Mouse (Mus musculus): ENCODE data around the gene Rae1. TPM values are rescaled to one million over a fixed set of nuclear protein-coding genes. Genes with fewer than 3 reads are reported as not detected.

The Rae1 gene
- polyA plus RNA-seq, 1 experiment from 2014 or later = 168 TPM

- Histone ChIP-seq H3K9me3 (no peaks in the 10 kb centered on the region), H3K4me3 (no peak overlapping the region), H3K27ac (peak overlapping the region; percentile 48; the same call in 1 of the 2 replicates), H3K36me3 (replicated peaks) (peaks cover 60% of the 10 kb centered on the region), H3K27me3 (ENCODE audit: poor library complexity, severe bottlenecking) (no peaks in the 10 kb centered on the region), H3K4me1 (peaks cover 16% of the 10 kb centered on the region; the same call in 1 of the 2 replicates)
- DNase-seq (ENCODE audit: extremely low spot score, low spot score) = no peak
- WGBS = 93% methylated on average over 5 of the region's 5 CpGs
Observed at GRCm38 (mm10) chr2:173035653-173036052, 35.7 kb downstream of the Rae1 start.

- Histone ChIP-seq H3K4me1 (peaks cover 16% of the 10 kb centered on the region; the same call in 1 of the 2 replicates), H3K9me3 (no peaks in the 10 kb centered on the region), H3K27me3 (ENCODE audit: poor library complexity, severe bottlenecking) (no peaks in the 10 kb centered on the region), H3K4me3 (no peak overlapping the region), H3K36me3 (replicated peaks) (peaks cover 56% of the 10 kb centered on the region), H3K27ac (peak overlapping the region; percentile 48; the same call in 1 of the 2 replicates)
- DNase-seq (ENCODE audit: extremely low spot score, low spot score) = no peak
- 90% methylated on average over 5 of the region's 5 CpGs for WGBS
Observed at GRCm38 (mm10) chr2:173036055-173036454, 36.1 kb downstream of the Rae1 start.

- Histone ChIP-seq H3K27ac (0 out of 2 replicates have a peak overlapping the region, but pooled peaks have one; percentile 48), H3K27me3 (ENCODE audit: poor library complexity, severe bottlenecking) (no peaks in the 10 kb centered on the region), H3K4me1 (peaks cover 16% of the 10 kb centered on the region; the same call in 1 of the 2 replicates), H3K4me3 (no peak overlapping the region), H3K9me3 (no peaks in the 10 kb centered on the region), H3K36me3 (replicated peaks) (peaks cover 51% of the 10 kb centered on the region)
- WGBS = 72% methylated on average over 4 of the region's 4 CpGs
- DNase-seq (ENCODE audit: extremely low spot score, low spot score) = no peak
Observed at GRCm38 (mm10) chr2:173036611-173037010, 36.7 kb downstream of the Rae1 start.

- peaks cover 43% of the 10 kb centered on the region for H3K36me3 ChIP-seq (replicated peaks)
- no peaks in the 10 kb centered on the region for H3K27me3 ChIP-seq (ENCODE audit: poor library complexity, severe bottlenecking)
- no peaks in the 10 kb centered on the region for H3K9me3 ChIP-seq
- peaks cover 17% of the 10 kb centered on the region for H3K4me1 ChIP-seq
- WGBS = 83% methylated on average over 5 of the region's 5 CpGs
- H3K4me3 ChIP-seq = no peak overlapping the region
- no peak for DNase-seq (ENCODE audit: extremely low spot score, low spot score)
- H3K27ac ChIP-seq = no peak overlapping the region
Observed at GRCm38 (mm10) chr2:173037347-173037746, 37.4 kb downstream of the Rae1 start.

- peak overlapping the region; percentile 46 for H3K27ac ChIP-seq
Observed at GRCm38 (mm10) chr2:173037827-173038607, 38.1 kb downstream of the Rae1 start.

GRCm38 (mm10) chr2:173039041-173039440, 39.1 kb downstream of the Rae1 start:
- Histone ChIP-seq H3K27ac (no peak overlapping the region), H3K36me3 (replicated peaks) (peaks cover 26% of the 10 kb centered on the region), H3K9me3 (no peaks in the 10 kb centered on the region), H3K4me3 (no peak overlapping the region), H3K4me1 (peaks cover 24% of the 10 kb centered on the region), H3K27me3 (ENCODE audit: poor library complexity, severe bottlenecking) (no peaks in the 10 kb centered on the region)
- no peak for DNase-seq (ENCODE audit: extremely low spot score, low spot score)
- WGBS = 94% methylated on average over 4 of the region's 4 CpGs

More at GRCm38 (mm10) chr2:173037827-173038607, 38.1 kb downstream of the Rae1 start:
- H3K27me3 ChIP-seq (ENCODE audit: poor library complexity, severe bottlenecking) = no peaks in the 10 kb centered on the region
- no peaks in the 10 kb centered on the region for H3K9me3 ChIP-seq
- H3K4me3 ChIP-seq = no peak overlapping the region
- peaks cover 37% of the 10 kb centered on the region for H3K36me3 ChIP-seq (replicated peaks)
- H3K4me1 ChIP-seq = peaks cover 21% of the 10 kb centered on the region
- WGBS = 79% methylated on average over 7 of the region's 7 CpGs
- DNase-seq (ENCODE audit: extremely low spot score, low spot score) = no peak

- peaks cover 16% of the 10 kb centered on the region for H3K4me1 ChIP-seq
- no peak overlapping the region for H3K27ac ChIP-seq
- H3K27me3 ChIP-seq (ENCODE audit: poor library complexity, severe bottlenecking) = no peaks in the 10 kb centered on the region
- no peak for DNase-seq (ENCODE audit: extremely low spot score, low spot score)
- H3K4me3 ChIP-seq = no peak overlapping the region
- H3K36me3 ChIP-seq (replicated peaks) = peaks cover 9% of the 10 kb centered on the region
- H3K9me3 ChIP-seq = no peaks in the 10 kb centered on the region
- 91% methylated on average over 3 of the region's 3 CpGs for WGBS
Observed at GRCm38 (mm10) chr2:173040803-173041202, 40.9 kb downstream of the Rae1 start.

GRCm38 (mm10) chr2:173041242-173041641, 41.3 kb downstream of the Rae1 start:
- DNase-seq (ENCODE audit: extremely low spot score, low spot score) = no peak
- 0 out of 2 replicates have a peak overlapping the region, but pooled peaks have one; percentile 20 for H3K27ac ChIP-seq
- WGBS = 77% methylated on average over 5 of the region's 5 CpGs
- no peaks in the 10 kb centered on the region for H3K9me3 ChIP-seq
- peaks cover 4% of the 10 kb centered on the region for H3K36me3 ChIP-seq (replicated peaks)
- no peaks in the 10 kb centered on the region for H3K27me3 ChIP-seq (ENCODE audit: poor library complexity, severe bottlenecking)
- H3K4me3 ChIP-seq = no peak overlapping the region
- H3K4me1 ChIP-seq = peaks cover 13% of the 10 kb centered on the region

GRCm38 (mm10) chr2:173041893-173042292, 42.0 kb downstream of the Rae1 start:
- no peak overlapping the region for H3K27ac ChIP-seq
- H3K27me3 ChIP-seq (ENCODE audit: poor library complexity, severe bottlenecking) = no peaks in the 10 kb centered on the region
- no peak overlapping the region for H3K4me3 ChIP-seq
- no peak for DNase-seq (ENCODE audit: extremely low spot score, low spot score)
- WGBS = 81% methylated on average over 1 of the region's 1 CpGs
- no peaks in the 10 kb centered on the region for H3K9me3 ChIP-seq
- H3K4me1 ChIP-seq = peaks cover 19% of the 10 kb centered on the region
- no peaks in the 10 kb centered on the region for H3K36me3 ChIP-seq (replicated peaks)

- Histone ChIP-seq H3K27me3 (ENCODE audit: poor library complexity, severe bottlenecking) (no peaks in the 10 kb centered on the region), H3K4me1 (peaks cover 24% of the 10 kb centered on the region), H3K9me3 (no peaks in the 10 kb centered on the region), H3K4me3 (no peak overlapping the region), H3K27ac (peak overlapping the region; percentile 12; the same call in 1 of the 2 replicates), H3K36me3 (replicated peaks) (no peaks in the 10 kb centered on the region)
- WGBS = 64% methylated on average over 11 of the region's 11 CpGs
- DNase-seq (ENCODE audit: extremely low spot score, low spot score) = no peak
Observed at GRCm38 (mm10) chr2:173042504-173043162, 42.7 kb downstream of the Rae1 start.

- 82% methylated on average over 18 of the region's 18 CpGs for WGBS
- Histone ChIP-seq H3K4me1 (peaks cover 41% of the 10 kb centered on the region), H3K9me3 (no peaks in the 10 kb centered on the region), H3K4me3 (no peak overlapping the region), H3K36me3 (replicated peaks) (no peaks in the 10 kb centered on the region), H3K27me3 (ENCODE audit: poor library complexity, severe bottlenecking) (no peaks in the 10 kb centered on the region), H3K27ac (no peak overlapping the region)
- no peak for DNase-seq (ENCODE audit: extremely low spot score, low spot score)
Observed at GRCm38 (mm10) chr2:173044198-173044970, 44.5 kb downstream of the Rae1 start.

GRCm38 (mm10) chr2:173046582-173047297, 46.8 kb downstream of the Rae1 start:
- H3K27ac ChIP-seq = peak overlapping the region; percentile 48
- WGBS = 76% methylated on average over 15 of the region's 15 CpGs
- H3K4me1 ChIP-seq = peaks cover 63% of the 10 kb centered on the region
- H3K9me3 ChIP-seq = no peaks in the 10 kb centered on the region
- H3K4me3 ChIP-seq = no peak overlapping the region
- H3K36me3 ChIP-seq (replicated peaks) = no peaks in the 10 kb centered on the region
- H3K27me3 ChIP-seq (ENCODE audit: poor library complexity, severe bottlenecking) = no peaks in the 10 kb centered on the region
- DNase-seq (ENCODE audit: extremely low spot score, low spot score) = no peak

All from forebrain, embryonic 10.5 days (tissue).